In the genomic region with DNA sequence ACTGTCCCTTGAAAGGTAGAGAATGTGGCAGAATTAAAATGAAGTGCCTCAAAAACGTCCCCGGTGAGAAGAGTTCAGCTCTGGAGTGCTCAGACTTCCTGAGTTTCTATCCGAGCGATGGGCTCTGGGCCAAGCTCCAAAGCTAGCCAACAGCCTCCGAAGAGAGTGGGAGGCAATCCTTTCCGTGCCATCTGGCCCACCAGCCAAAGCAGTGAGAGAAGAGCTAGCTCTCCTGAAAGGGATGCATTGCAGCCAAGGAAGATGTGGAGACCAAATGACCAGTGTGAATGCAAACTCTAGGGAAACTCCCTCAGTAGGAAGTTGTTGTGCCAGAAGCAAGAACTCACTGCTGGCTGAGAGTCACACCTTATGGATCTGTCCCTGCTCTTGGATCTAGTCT, we compare ENCODE assay signal across 7 mouse cellular contexts. TPM values are rescaled to one million over a fixed set of nuclear protein-coding genes. Genes with fewer than 3 reads are reported as not detected.
A peak's percentile ranks its signal among the peaks of the same experiment; 100 is the strongest.
DNase-seq lines count a peak whose midpoint lies in the region; ATAC-seq and TF ChIP-seq lines count a peak whose summit lies in the region.

No protein-coding gene starts in this region.

- TF ChIP-seq CTCF in stomach, postnatal 0 days (IDR thresholded peaks at IDR 0.05; ENCODE audit: low read depth), result no peak

- no peak for TF ChIP-seq EP300 in stomach, postnatal 0 days (optimal IDR thresholded peaks at IDR 0.05)

- H3K4me1 ChIP-seq in midbrain, embryonic 14.5 days (ENCODE audit: control insufficient read depth, insufficient read depth, low read length), result no peaks in the 10 kb centered on the region
- H3K4me1 ChIP-seq in midbrain, embryonic 10.5 days, result no peaks in the 10 kb centered on the region
- no peaks in the 10 kb centered on the region for H3K4me1 ChIP-seq in stomach, postnatal 0 days (replicated peaks; ENCODE audit: control insufficient read depth, insufficient read depth)

- no peak overlapping the region for H3K4me3 ChIP-seq in midbrain, embryonic 14.5 days (replicated peaks; ENCODE audit: low read depth, low read length)
- no peak overlapping the region for H3K4me3 ChIP-seq in midbrain, embryonic 10.5 days
- no peak overlapping the region for H3K4me3 ChIP-seq in stomach, postnatal 0 days (ENCODE audit: low read depth, low read length)

- H3K27ac ChIP-seq in midbrain, embryonic 14.5 days (replicated peaks; ENCODE audit: low read depth, low read length), result no peak overlapping the region
- H3K27ac ChIP-seq in midbrain, embryonic 10.5 days (replicated peaks), result no peak overlapping the region
- no peak overlapping the region for H3K27ac ChIP-seq in stomach, postnatal 0 days (replicated peaks)

- H3K27me3 ChIP-seq in midbrain, embryonic 14.5 days (ENCODE audit: control insufficient read depth, insufficient read depth, low read length), result no peaks in the 10 kb centered on the region
- no peaks in the 10 kb centered on the region for H3K27me3 ChIP-seq in midbrain, embryonic 10.5 days (ENCODE audit: low read depth, poor library complexity, severe bottlenecking)
- no peaks in the 10 kb centered on the region for H3K27me3 ChIP-seq in stomach, postnatal 0 days (ENCODE audit: control insufficient read depth, insufficient read depth, low read length)

- no peak overlapping the region for H3K4me2 ChIP-seq in midbrain, embryonic 14.5 days (ENCODE audit: low read length)
- no peak overlapping the region for H3K4me2 ChIP-seq in stomach, postnatal 0 days (replicated peaks; ENCODE audit: low read depth)

- ATAC-seq in midbrain, embryonic 14.5 days (ENCODE audit: low FRiP score, low TSS enrichment), result no peak
- no peak for ATAC-seq in stomach, postnatal 0 days (ENCODE audit: low FRiP score, low TSS enrichment)

- no peak overlapping the region for H3K9ac ChIP-seq in midbrain, embryonic 14.5 days (replicated peaks; ENCODE audit: low read length)
- H3K9ac ChIP-seq in stomach, postnatal 0 days (ENCODE audit: low read length), result no peak overlapping the region

- no peaks in the 10 kb centered on the region for H3K9me3 ChIP-seq in midbrain, embryonic 14.5 days (ENCODE audit: control insufficient read depth, low read length)
- H3K9me3 ChIP-seq in midbrain, embryonic 10.5 days (replicated peaks), result no peaks in the 10 kb centered on the region
- H3K9me3 ChIP-seq in stomach, postnatal 0 days (ENCODE audit: control insufficient read depth, low read length), result no peaks in the 10 kb centered on the region

- no peaks in the 10 kb centered on the region for H3K36me3 ChIP-seq in midbrain, embryonic 14.5 days (ENCODE audit: control insufficient read depth, insufficient read depth, low read length)
- no peaks in the 10 kb centered on the region for H3K36me3 ChIP-seq in midbrain, embryonic 10.5 days
- H3K36me3 ChIP-seq in stomach, postnatal 0 days (ENCODE audit: control insufficient read depth, insufficient read depth, low read length), result no peaks in the 10 kb centered on the region

- peak; percentile 17 for DNase-seq in midbrain, embryonic 14.5 days
- no peak for DNase-seq in midbrain, embryonic 10.5 days (ENCODE audit: low spot score)
- peak; percentile 71 to 89 for DNase-seq in frontal cortex, adult 2 months (ENCODE audit: extremely low spot score in 1 of 2, low spot score in 1 of 2)
- DNase-seq in left cerebral cortex, adult 18-20 months (ENCODE audit: low spot score in 2 of 2), result peak; percentile 75 to 87
- DNase-seq in stomach, postnatal 0 days (ENCODE audit: low spot score), result peak; percentile 14
- no peak for DNase-seq in thymus, postnatal 0 days (ENCODE audit: low spot score)
- DNase-seq in kidney, postnatal 36 days, result no peak

- 86% methylated on average over 6 of the region's 6 CpGs for WGBS in midbrain, embryonic 14.5 days
- WGBS in midbrain, embryonic 10.5 days, result 89% methylated on average over 6 of the region's 6 CpGs
- 44% methylated on average over 6 of the region's 6 CpGs for WGBS in stomach, postnatal 0 days

RNA-seq across cellular contexts. Expression of gene 4930453N24Rik, which starts 59.1 kb away (rescaled TPM):
- 24.6 and 27.9 TPM in 2 replicates for polyA plus RNA-seq in midbrain, embryonic 14.5 days (2014; fragmentation: Nextera tagmentation; extraction: Ambion mirVana)
- 27.2 and 29.3 TPM in 2 replicates for polyA plus RNA-seq in midbrain, embryonic 10.5 days (2016; fragmentation: Nextera tagmentation; extraction: Ambion mirVana)
- 16.0 and 16.4 TPM in 2 replicates for polyA plus RNA-seq in frontal cortex, adult 2 months (2012; rRNA removed)
- total RNA-seq in left cerebral cortex, adult 18-20 months (2021), result 10 to 100 TPM; 22.7 to 24.8 TPM
- 16.6 and 17.5 TPM in 2 replicates for polyA plus RNA-seq in stomach, postnatal 0 days (2015; fragmentation: Nextera tagmentation; extraction: Ambion mirVana)
- 23.4 and 25.1 TPM in 2 replicates for polyA plus RNA-seq in thymus, postnatal 0 days (2015; fragmentation: Nextera tagmentation; extraction: Ambion mirVana)

Comparison
In these comparisons a context has a peak if more than half of its experiments do, and no peak if none do; other contexts are left out.
1. DNase-seq: peak in midbrain, embryonic 14.5 days (single experiment), frontal cortex, adult 2 months (2 of 2), left cerebral cortex, adult 18-20 months (2 of 2) and stomach, postnatal 0 days (single experiment); none in midbrain, embryonic 10.5 days (single experiment), thymus, postnatal 0 days (single experiment) and kidney, postnatal 36 days (0 of 2).